Mouse (Mus musculus) layer of hippocampus, adult 11-12 months (tissue): ENCODE measurements at regions not wholly inside any gene's neighbourhood (a gene's known extent, or its start where the extent isn't known, plus 50 kb on each side); places are given as distances from the start of the nearest gene placed in this dataset.

Experiments
- DNase-seq: peaks from one replicate; pipeline ENCODE4 v3.0.0; 2022; ENCODE audit warnings: low spot score

- no peak for DNase-seq
Observed at GRCm38 (mm10) chr11:28782486-28782885, 70.5 kb upstream of the Efemp1 start.

GRCm38 (mm10) chr11:28770831-28771230, 82.2 kb upstream of the Efemp1 start:
- DNase-seq, result no peak

- DNase-seq, result no peak
Observed at GRCm38 (mm10) chr11:28760751-28761150, 92.3 kb upstream of the Efemp1 start.

- DNase-seq, result peak; percentile 30
Observed at GRCm38 (mm10) chr11:28734941-28735597, 117.9 kb upstream of the Efemp1 start.

- DNase-seq, result no peak
Observed at GRCm38 (mm10) chr11:28734581-28734931, 118.4 kb upstream of the Efemp1 start.

- no peak for DNase-seq
Observed at GRCm38 (mm10) chr11:28733877-28734580, 119.0 kb upstream of the Efemp1 start.

- no peak for DNase-seq
Observed at GRCm38 (mm10) chr11:28730140-28730539, 122.9 kb upstream of the Efemp1 start.

- DNase-seq, result no peak
Observed at GRCm38 (mm10) chr11:28709511-28709910, 125.4 kb upstream of the Ccdc85a start.

GRCm38 (mm10) chr11:28708431-28708830, 124.3 kb upstream of the Ccdc85a start:
- DNase-seq, result no peak

- no peak for DNase-seq
Observed at GRCm38 (mm10) chr11:28702384-28702783, 118.3 kb upstream of the Ccdc85a start.

GRCm38 (mm10) chr11:28701379-28701778, 117.3 kb upstream of the Ccdc85a start:
- no peak for DNase-seq

GRCm38 (mm10) chr11:28699766-28700165, 115.6 kb upstream of the Ccdc85a start:
- no peak for DNase-seq

- DNase-seq, result no peak
Observed at GRCm38 (mm10) chr11:28697644-28698480, 113.7 kb upstream of the Ccdc85a start.

GRCm38 (mm10) chr11:28695031-28695430, 110.9 kb upstream of the Ccdc85a start:
- no peak for DNase-seq

- DNase-seq, result no peak
Observed at GRCm38 (mm10) chr11:28693303-28693702, 109.2 kb upstream of the Ccdc85a start.

GRCm38 (mm10) chr11:28692263-28693194, 108.4 kb upstream of the Ccdc85a start:
- peak; percentile 23 for DNase-seq

GRCm38 (mm10) chr11:28688436-28688835, 104.3 kb upstream of the Ccdc85a start:
- no peak for DNase-seq

- DNase-seq, result no peak
Observed at GRCm38 (mm10) chr11:28685407-28685806, 101.3 kb upstream of the Ccdc85a start.

GRCm38 (mm10) chr11:28681311-28681710, 97.2 kb upstream of the Ccdc85a start:
- DNase-seq, result no peak

- no peak for DNase-seq
Observed at GRCm38 (mm10) chr11:28670765-28671164, 86.6 kb upstream of the Ccdc85a start.

GRCm38 (mm10) chr11:28669359-28669758, 85.2 kb upstream of the Ccdc85a start:
- no peak for DNase-seq

- no peak for DNase-seq
Observed at GRCm38 (mm10) chr11:28660377-28660776, 76.3 kb upstream of the Ccdc85a start.
